28 mouse cellular contexts compared by ENCODE assay signal in the genomic region with DNA sequence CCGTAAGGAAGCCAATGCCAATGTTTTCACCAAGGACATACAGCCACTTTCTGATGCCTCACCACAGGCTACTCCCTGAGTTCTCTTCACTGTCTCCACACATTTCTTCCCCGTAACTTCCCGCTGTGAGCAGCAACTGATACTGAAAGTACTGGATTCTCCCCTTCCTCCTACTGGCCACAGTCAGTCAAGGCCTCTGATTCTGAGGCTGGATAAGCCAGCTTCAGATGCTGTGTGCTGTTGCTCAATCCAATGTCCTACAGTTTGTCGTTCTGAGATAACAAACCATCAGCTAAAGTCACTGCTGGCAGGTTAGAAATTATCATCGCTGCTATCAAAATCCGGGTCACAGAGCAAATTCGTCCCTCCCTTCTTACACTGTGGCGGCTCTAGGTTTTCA. TPM values are rescaled to one million over a fixed set of nuclear protein-coding genes. Genes with fewer than 3 reads are reported as not detected.
DNase-seq lines count a peak whose midpoint lies in the region; ATAC-seq and TF ChIP-seq lines count a peak whose summit lies in the region.
"Had no signal": no experiment of that assay in that cellular context is flagged by ENCODE, and none has a peak within 500 bp of the region (broad histone marks: within the 10 kb centered on the region; RNA-seq: fewer than 3 reads in every experiment).

No protein-coding gene starts in this region.

- H3K27ac ChIP-seq in liver, adult 2 months (replicated peaks; ENCODE audit: insufficient read depth, low read depth, low read length), result no peak overlapping the region; the same call in 1 of the 2 replicates
- H3K27ac ChIP-seq: embryonic facial prominence, embryonic 13.5 days; hindbrain, embryonic 13.5 days; kidney, postnatal 0 days; macrophage; midbrain, embryonic 13.5 days; neural tube, embryonic 13.5 days had no signal

- no peaks in the 10 kb centered on the region for H3K36me3 ChIP-seq in liver, adult 2 months (ENCODE audit: control insufficient read depth, insufficient read depth, low read length)
- H3K36me3 ChIP-seq: embryonic facial prominence, embryonic 13.5 days; heart, embryonic 12.5 days; hindbrain, embryonic 13.5 days; midbrain, embryonic 13.5 days; neural tube, embryonic 13.5 days had no signal

- H3K4me3 ChIP-seq in liver, adult 2 months (ENCODE audit: insufficient read depth, low read depth, low read length), result no peak overlapping the region
- H3K4me3 ChIP-seq: embryonic facial prominence, embryonic 13.5 days; heart, embryonic 12.5 days; hindbrain, embryonic 13.5 days; midbrain, embryonic 13.5 days; neural tube, embryonic 13.5 days had no signal

- no peaks in the 10 kb centered on the region for H3K27me3 ChIP-seq in liver, adult 2 months (ENCODE audit: control insufficient read depth, insufficient read depth, low read length)
- H3K27me3 ChIP-seq: embryonic facial prominence, embryonic 13.5 days; heart, embryonic 12.5 days; hindbrain, embryonic 13.5 days; midbrain, embryonic 13.5 days; neural tube, embryonic 13.5 days had no signal

- peak; percentile 32 for DNase-seq in adrenal gland, adult 2 months
- no peak for DNase-seq in adrenal gland, postnatal 25 days
- DNase-seq in liver, adult 2 months (ENCODE audit: extremely low read depth, low read depth, low spot score), result peak; percentile 77
- DNase-seq in liver, result no peak
- DNase-seq in urinary bladder, adult 18-20 months (ENCODE audit: low spot score in 2 of 2), result no peak
- no peak for DNase-seq in kidney, adult 18-20 months
- DNase-seq: cerebellum, adult 9-11 months; heart, postnatal 14 days; lung, embryonic 14.5 days; thymus, postnatal 4 days had no signal

- 34% methylated on average over 8 of the region's 8 CpGs for WGBS in liver, adult 2 months

- H3K4me1 ChIP-seq in liver, adult 2 months (ENCODE audit: control insufficient read depth, insufficient read depth, low read length), result peaks cover 22% of the 10 kb centered on the region

- no peak overlapping the region; the same call in 1 of the 2 replicates for H3K9ac ChIP-seq in liver, adult 2 months (ENCODE audit: low read depth, low read length)
- H3K9ac ChIP-seq: embryonic facial prominence, embryonic 13.5 days; heart, embryonic 12.5 days; hindbrain, embryonic 13.5 days; lung, embryonic 14.5 days; midbrain, embryonic 13.5 days; neural tube, embryonic 13.5 days had no signal

- no peak; the same call in 1 of the 2 replicates for TF ChIP-seq CTCF in liver, adult 2 months (IDR thresholded peaks at IDR 0.05; ENCODE audit: low read depth, low read length)

- ATAC-seq in granulocyte monocyte progenitor cell, adult 5-6 weeks (replicated peaks; ENCODE audit: poor library complexity, severe bottlenecking), result peak; percentile 74
- peak; percentile 72 for ATAC-seq in megakaryocyte-erythroid progenitor cell, adult 5-6 weeks (replicated peaks; ENCODE audit: low FRiP score, low TSS enrichment, poor library complexity, severe bottlenecking)
- ATAC-seq: CD4-positive, CD25-positive, alpha-beta regulatory T cell, adult 4 months; forebrain, embryonic 14.5 days; midbrain, embryonic 13.5 days had no signal

- TF ChIP-seq POLR2A in liver, adult 2 months (IDR thresholded peaks at IDR 0.05; ENCODE audit: extremely low read depth, insufficient read depth, low read length), result no peak

- H3K79me2 ChIP-seq in liver, adult 2 months (ENCODE audit: control insufficient read depth, insufficient read depth, low read length), result no peaks in the 10 kb centered on the region

RNA-seq across cellular contexts. Expression of gene 1700102P08Rik, which starts 11.8 kb away (rescaled TPM):
- 1 to 10 TPM in 1 of 2 experiments, under 1 TPM in 1; 0.52 to 1.8 TPM for total RNA-seq in adrenal gland, adult 2 months (2021)
- 0.37 and 0.86 TPM in 2 replicates for polyA plus RNA-seq in adrenal gland, adult 2 months (2012; rRNA removed)
- 1.5 and 1.7 TPM in 2 replicates for total RNA-seq in adrenal gland, postnatal 25 days (2021)
- not detected in 2 replicates for total RNA-seq in liver, adult 2 months (2014; rRNA removed)
- not detected in 2 replicates for polyA plus RNA-seq in liver, adult 2 months (2012; rRNA removed)
- total RNA-seq in granulocyte monocyte progenitor cell, adult 5-6 weeks (2014; fragmentation: Nextera tagmentation), result 1.6 TPM in 1 of 2 replicates, not detected in the other
- total RNA-seq in granulocyte monocyte progenitor cell, adult 5-6 weeks (2017), result 0.43 TPM in 1 of 2 replicates, not detected in the other
- total RNA-seq in megakaryocyte-erythroid progenitor cell, adult 5-6 weeks (2014; fragmentation: Nextera tagmentation), result 0.52 and 1.7 TPM in 2 replicates
- 4.3 TPM in 1 of 2 replicates, not detected in the other for total RNA-seq in megakaryocyte-erythroid progenitor cell, adult 5-6 weeks (2017)
- polyA plus RNA-seq: macrophage; small intestine, adult 2 months had no signal

RNA-seq across cellular contexts. Expression of gene Ccdc36, which starts 23.8 kb away (rescaled TPM):
- not detected for total RNA-seq in adrenal gland, adult 2 months (2021)
- polyA plus RNA-seq in adrenal gland, adult 2 months (2012; rRNA removed), result not detected in 2 replicates
- total RNA-seq in adrenal gland, postnatal 25 days (2021), result not detected in 2 replicates
- not detected in 2 replicates for total RNA-seq in liver, adult 2 months (2014; rRNA removed)
- polyA plus RNA-seq in liver, adult 2 months (2012; rRNA removed), result not detected in 2 replicates
- not detected in 2 replicates for total RNA-seq in granulocyte monocyte progenitor cell, adult 5-6 weeks (2014; fragmentation: Nextera tagmentation)
- total RNA-seq in granulocyte monocyte progenitor cell, adult 5-6 weeks (2017), result 0.72 and 0.90 TPM in 2 replicates
- total RNA-seq in megakaryocyte-erythroid progenitor cell, adult 5-6 weeks (2014; fragmentation: Nextera tagmentation), result not detected in 2 replicates
- not detected in 2 replicates for total RNA-seq in megakaryocyte-erythroid progenitor cell, adult 5-6 weeks (2017)
- total RNA-seq: heart, postnatal 14 days; layer of hippocampus, adult 18-20 months had no signal
- polyA plus RNA-seq: macrophage; small intestine, adult 2 months had no signal

RNA-seq across cellular contexts. Expression of gene BC048562, which starts 31.8 kb away (rescaled TPM):
- not detected for total RNA-seq in adrenal gland, adult 2 months (2021)
- polyA plus RNA-seq in adrenal gland, adult 2 months (2012; rRNA removed), result not detected in 2 replicates
- not detected in 2 replicates for total RNA-seq in adrenal gland, postnatal 25 days (2021)
- not detected in 2 replicates for total RNA-seq in liver, adult 2 months (2014; rRNA removed)
- not detected in 2 replicates for polyA plus RNA-seq in liver, adult 2 months (2012; rRNA removed)
- not detected in 2 replicates for total RNA-seq in granulocyte monocyte progenitor cell, adult 5-6 weeks (2014; fragmentation: Nextera tagmentation)
- not detected in 2 replicates for total RNA-seq in granulocyte monocyte progenitor cell, adult 5-6 weeks (2017)
- total RNA-seq in megakaryocyte-erythroid progenitor cell, adult 5-6 weeks (2014; fragmentation: Nextera tagmentation), result not detected in 2 replicates
- not detected in 2 replicates for total RNA-seq in megakaryocyte-erythroid progenitor cell, adult 5-6 weeks (2017)
- total RNA-seq: ES-E14; gastrocnemius, postnatal 4 days; heart, postnatal 14 days; layer of hippocampus, adult 18-20 months; left cerebral cortex, postnatal 25 days had no signal
- polyA plus RNA-seq: CD4-positive, CD25-positive, alpha-beta regulatory T cell, adult 4 months; embryonic facial prominence, embryonic 13.5 days; forebrain, embryonic 14.5 days; heart, embryonic 12.5 days; hindbrain, embryonic 13.5 days; intestine, embryonic 14.5 days; kidney, postnatal 0 days; limb, embryonic 14.5 days; lung, embryonic 14.5 days; macrophage; midbrain, embryonic 13.5 days; neural tube, embryonic 13.5 days; small intestine, adult 2 months had no signal

RNA-seq across cellular contexts. Expression of gene Ccdc71, which starts 55.9 kb away (rescaled TPM):
- total RNA-seq in adrenal gland, adult 2 months (2021), result 10 to 100 TPM; 27.8 to 46.5 TPM
- polyA plus RNA-seq in adrenal gland, adult 2 months (2012; rRNA removed), result 23.0 and 28.1 TPM in 2 replicates
- total RNA-seq in adrenal gland, postnatal 25 days (2021), result 36.9 and 51.4 TPM in 2 replicates
- 5.6 and 6.4 TPM in 2 replicates for total RNA-seq in liver, adult 2 months (2014; rRNA removed)
- polyA plus RNA-seq in liver, adult 2 months (2012; rRNA removed), result 13.2 and 15.7 TPM in 2 replicates
- total RNA-seq in granulocyte monocyte progenitor cell, adult 5-6 weeks (2014; fragmentation: Nextera tagmentation), result 22.2 and 23.5 TPM in 2 replicates
- total RNA-seq in granulocyte monocyte progenitor cell, adult 5-6 weeks (2017), result 13.2 and 17.9 TPM in 2 replicates
- total RNA-seq in megakaryocyte-erythroid progenitor cell, adult 5-6 weeks (2014; fragmentation: Nextera tagmentation), result 19.6 and 42.3 TPM in 2 replicates
- 13.2 and 13.6 TPM in 2 replicates for total RNA-seq in megakaryocyte-erythroid progenitor cell, adult 5-6 weeks (2017)

RNA-seq across cellular contexts. Expression of gene Usp4, which starts 56.8 kb away (rescaled TPM):
- 100 to 1,000 TPM; 100 to 122 TPM for total RNA-seq in adrenal gland, adult 2 months (2021)
- 47.0 and 52.3 TPM in 2 replicates for polyA plus RNA-seq in adrenal gland, adult 2 months (2012; rRNA removed)
- 113 and 114 TPM in 2 replicates for total RNA-seq in adrenal gland, postnatal 25 days (2021)
- total RNA-seq in liver, adult 2 months (2014; rRNA removed), result 62.0 and 63.8 TPM in 2 replicates
- 63.3 and 65.2 TPM in 2 replicates for polyA plus RNA-seq in liver, adult 2 months (2012; rRNA removed)
- 78.5 and 89.4 TPM in 2 replicates for total RNA-seq in granulocyte monocyte progenitor cell, adult 5-6 weeks (2014; fragmentation: Nextera tagmentation)
- 62.7 and 75.5 TPM in 2 replicates for total RNA-seq in granulocyte monocyte progenitor cell, adult 5-6 weeks (2017)
- total RNA-seq in megakaryocyte-erythroid progenitor cell, adult 5-6 weeks (2014; fragmentation: Nextera tagmentation), result 131 and 136 TPM in 2 replicates
- 62.4 and 84.2 TPM in 2 replicates for total RNA-seq in megakaryocyte-erythroid progenitor cell, adult 5-6 weeks (2017)

Comparison
In these comparisons a context has a peak if more than half of its experiments do, and no peak if none do; other contexts are left out.
1. DNase-seq: peak in adrenal gland, adult 2 months (single experiment) and liver, adult 2 months (single experiment); none in adrenal gland, postnatal 25 days (single experiment), liver (single experiment), urinary bladder, adult 18-20 months (0 of 2) and kidney, adult 18-20 months (single experiment).